Mouse (Mus musculus) hindbrain, embryonic 11.5 days (tissue): ENCODE data around the gene Dnase1. TPM values are rescaled to one million over a fixed set of nuclear protein-coding genes. Genes with fewer than 3 reads are reported as not detected.
"Not testable (repeated sequence)": the region's sequence is repeated elsewhere in the genome, so short reads cannot be mapped to it uniquely, and the experiment has no call there.

Source experiments
- ATAC-seq: fragments of 200-750 bp; cut with Nextera tagmentation; 2 replicates; pipeline ENCODE4 v1.8.0; 2017; ENCODE audit warnings: mild to moderate bottlenecking, moderate TSS enrichment, moderate library complexity; ENCODE audit not compliant: low FRiP score
- DNase-seq: peaks from one replicate; pipeline ENCODE4 v3.0.0-alpha.2; 2015; ENCODE audit warnings: low spot score
- H3K27ac ChIP-seq: fragments of 300-500 bp; sonication (generic); 2 replicates; pipeline ENCODE4 v1.5.1; 2014; ENCODE audit warnings: mild to moderate bottlenecking, low read depth, low read length
- H3K27me3 ChIP-seq: fragments of 300-500 bp; sonication (generic); 2 replicates; pipeline ENCODE4 v1.6.1; 2014; ENCODE audit warnings: mild to moderate bottlenecking, low read length, moderate library complexity, mixed read lengths; ENCODE audit not compliant: control insufficient read depth, insufficient read depth
- H3K36me3 ChIP-seq: fragments of 300-500 bp; sonication (generic); 2 replicates; pipeline ENCODE4 v1.6.1; 2014; ENCODE audit warnings: mild to moderate bottlenecking, low read length, moderate library complexity, mixed read lengths; ENCODE audit not compliant: control insufficient read depth, insufficient read depth
- H3K4me1 ChIP-seq: fragments of 300-500 bp; sonication (generic); replicated peaks from 2 replicates; pipeline ENCODE4 v1.6.1; 2014; ENCODE audit warnings: low read length, mixed read lengths; ENCODE audit not compliant: control insufficient read depth, insufficient read depth
- H3K4me2 ChIP-seq: fragments of 300-500 bp; sonication (generic); replicated peaks from 2 replicates; pipeline ENCODE4 v1.6.1; 2014; ENCODE audit warnings: mild to moderate bottlenecking, low read depth, low read length
- H3K4me3 ChIP-seq: fragments of 300-500 bp; sonication (generic); 2 replicates; pipeline ENCODE4 v1.5.1; 2014; ENCODE audit warnings: low read depth, low read length
- H3K9ac ChIP-seq: fragments of 300-500 bp; sonication (generic); 2 replicates; pipeline ENCODE4 v1.6.1; 2014; ENCODE audit warnings: low read depth, low read length
- H3K9me3 ChIP-seq: fragments of 300-500 bp; sonication (generic); 2 replicates; pipeline ENCODE4 v1.6.1; 2016; ENCODE audit warnings: low read length; ENCODE audit not compliant: control insufficient read depth
- WGBS: fragments of 180-500 bp; shearing (Covaris S2); extraction: QIAGEN DNeasy Blood & Tissue Kit; methylation state at CpG from one replicate; pipeline ENCODE4 v1.1.7; 2014; 5-methylcytosine and 5-hydroxymethylcytosine counted together
- polyA plus RNA-seq: library from polyadenylated mRNA; unstranded; fragments of >200 nt; fragmentation: Nextera tagmentation; extraction: Ambion mirVana; gene quantifications from 2 replicates; pipeline ENCODE4 v1.2.1, GENCODE M21; 2014

Dnase1 gene
- polyA plus RNA-seq, 1 experiment from 2014 or later = 5.3 TPM

DNA sequence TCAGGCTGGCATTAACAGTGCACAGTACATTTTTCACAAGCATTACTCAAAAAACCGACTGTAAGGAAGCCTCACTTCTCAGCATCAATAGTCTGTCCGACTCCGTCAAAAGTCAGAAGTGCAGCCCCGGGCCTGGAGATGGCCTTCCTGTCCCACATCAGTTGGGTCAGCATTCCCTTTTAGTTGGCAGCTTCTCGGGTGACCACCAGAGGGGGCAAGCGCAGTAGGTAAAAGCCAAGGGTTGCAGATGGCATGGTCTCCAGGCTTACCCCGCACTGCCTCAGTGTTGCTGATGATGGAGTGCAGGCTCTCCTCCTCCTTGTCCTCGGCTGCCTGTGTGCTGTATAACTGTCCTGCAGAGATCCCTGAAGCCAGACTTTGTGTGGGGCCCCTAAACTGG is 31.8 kb downstream of the Dnase1 start:
- Histone ChIP-seq H3K9me3 (no peaks in the 10 kb centered on the region), H3K4me2 (no peak overlapping the region), H3K36me3 (peaks cover 15% of the 10 kb centered on the region; the same call in 1 of the 2 replicates), H3K27me3 (no peaks in the 10 kb centered on the region), H3K27ac (no peak overlapping the region), H3K4me3 (no peak overlapping the region), H3K9ac (no peak overlapping the region), H3K4me1 (no peaks in the 10 kb centered on the region)
- DNase-seq = peak; percentile 61
- 70% methylated on average over 8 of the region's 8 CpGs for WGBS
- no peak for ATAC-seq

DNA sequence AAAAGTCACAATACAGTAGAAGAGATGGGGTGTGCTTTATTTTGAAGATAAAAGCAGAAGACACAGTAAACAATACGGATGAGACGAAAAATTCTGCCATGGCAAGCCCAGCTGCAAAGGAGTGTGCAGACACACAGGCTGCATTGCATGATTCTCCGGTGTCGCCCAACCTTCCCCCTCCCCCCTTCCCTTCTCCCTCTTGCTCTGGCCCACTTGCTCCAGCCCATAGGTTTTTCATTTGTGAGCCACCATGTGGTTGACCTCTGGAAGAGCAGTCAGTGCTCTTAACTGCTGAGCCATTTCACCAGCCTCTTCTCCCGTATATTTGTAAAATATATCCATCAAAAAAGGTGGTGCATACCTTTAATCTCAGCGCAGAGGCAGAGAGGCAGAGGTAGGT is 37.6 kb downstream of the Dnase1 start:
- ATAC-seq (no peak), DNase-seq (no peak)
- H3K4me2 ChIP-seq = no peak overlapping the region
- H3K4me1 ChIP-seq = peaks cover 2% of the 10 kb centered on the region; the same call in 1 of the 2 replicates
- no peak overlapping the region for H3K9ac ChIP-seq
- no peaks in the 10 kb centered on the region for H3K36me3 ChIP-seq
- no peak overlapping the region for H3K4me3 ChIP-seq
- H3K9me3 ChIP-seq = no peaks in the 10 kb centered on the region
- no peaks in the 10 kb centered on the region for H3K27me3 ChIP-seq
- WGBS = 74% methylated on average over 6 of the region's 6 CpGs
- no peak overlapping the region for H3K27ac ChIP-seq

DNA sequence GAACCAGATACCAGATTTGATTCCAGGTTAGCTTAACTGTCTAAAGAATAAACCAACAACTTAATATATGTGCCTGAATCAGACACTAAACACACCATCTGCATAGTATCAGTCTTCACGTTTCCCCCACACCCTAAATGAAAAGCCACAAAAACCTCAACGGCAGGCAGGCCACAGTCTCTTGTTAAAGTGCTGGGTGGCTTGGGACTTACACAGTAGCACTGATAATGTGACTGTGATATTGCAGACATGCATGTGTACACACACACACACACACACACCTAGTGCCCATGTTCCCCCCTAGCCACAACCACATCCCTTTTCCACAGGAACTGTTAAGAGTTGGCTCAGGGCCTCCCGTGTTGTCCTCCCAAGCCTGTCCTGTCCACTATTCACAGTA is 38.1 kb downstream of the Dnase1 start:
- Histone ChIP-seq H3K27ac (no peak overlapping the region), H3K4me3 (no peak overlapping the region), H3K9ac (no peak overlapping the region), H3K27me3 (no peaks in the 10 kb centered on the region), H3K4me1 (peaks cover 2% of the 10 kb centered on the region; the same call in 1 of the 2 replicates), H3K36me3 (no peaks in the 10 kb centered on the region), H3K9me3 (no peaks in the 10 kb centered on the region), H3K4me2 (no peak overlapping the region)
- WGBS = 79% methylated on average over 3 of the region's 3 CpGs
- ATAC-seq = no peak
- DNase-seq = no peak

DNA sequence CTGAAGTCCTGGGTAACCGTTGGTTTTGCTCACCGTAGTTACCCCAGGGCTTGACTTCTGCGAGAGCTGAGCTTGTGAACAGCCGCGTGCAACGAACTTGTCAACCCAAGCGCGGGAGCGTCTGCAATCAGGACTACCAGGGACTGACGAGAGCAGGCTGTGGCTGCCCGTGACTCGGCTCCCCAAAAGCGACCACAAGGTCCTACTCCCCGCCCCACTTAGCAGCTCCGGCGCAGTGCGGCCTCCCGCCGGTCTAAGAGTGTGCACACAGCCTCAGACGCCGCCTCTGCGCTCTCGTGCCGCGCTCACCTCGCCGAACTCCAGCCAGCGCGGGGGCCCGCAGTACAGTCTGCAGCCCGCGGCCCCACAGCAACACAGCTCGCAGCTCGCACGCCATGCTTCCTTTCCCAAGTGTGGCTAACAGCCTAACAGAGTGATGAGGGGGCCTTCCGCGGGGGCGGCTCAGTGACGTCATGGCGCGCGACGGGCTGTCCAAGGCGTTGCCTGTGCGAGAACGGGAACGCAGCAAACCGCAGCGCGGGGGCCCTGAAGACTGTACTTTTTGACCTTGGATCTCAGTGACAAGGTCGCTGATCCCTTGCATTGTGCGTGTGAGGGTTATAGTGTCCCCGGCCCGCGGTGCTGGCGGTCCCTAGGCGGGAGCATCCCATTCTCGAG is 40.8 kb downstream of the Dnase1 start, which contains the start of gene Trap1:
Gene Trap1, minus strand, starts transcription at position 444 of the 678 bp plus-strand sequence.
- Histone ChIP-seq H3K36me3 (no peaks in the 10 kb centered on the region), H3K27ac (peak within 1 kb of the TSS; percentile 65), H3K4me2 (peak within 1 kb of the TSS; percentile 58), H3K9ac (peak within 1 kb of the TSS; percentile 91), H3K4me1 (peaks cover 2% of the 10 kb centered on the region; the same call in 1 of the 2 replicates), H3K27me3 (no peaks in the 10 kb centered on the region), H3K4me3 (peak within 1 kb of the TSS; percentile 86), H3K9me3 (no peaks in the 10 kb centered on the region)
- under 1% methylated on average over 58 of the region's 58 CpGs for WGBS
- DNase-seq (peak; percentile 92), ATAC-seq (peak; percentile 97)

DNA sequence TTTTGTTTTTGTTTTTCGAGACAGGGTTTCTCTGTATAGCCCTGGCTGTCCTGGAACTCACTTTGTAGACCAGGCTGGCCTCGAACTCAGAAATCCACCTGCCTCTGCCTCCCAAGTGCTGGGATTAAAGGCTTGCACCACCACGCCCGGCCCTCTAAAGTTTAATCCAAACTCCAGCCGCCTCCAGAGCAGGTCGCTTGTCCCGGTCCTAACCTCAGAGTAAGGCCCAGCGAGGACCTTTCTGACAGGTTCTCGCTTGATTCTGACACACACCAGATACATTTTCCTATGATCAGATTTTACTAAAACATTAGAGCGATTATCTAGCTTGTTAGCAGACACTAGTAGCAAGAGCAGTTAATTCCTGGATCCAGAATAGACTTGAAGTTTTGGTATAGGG is 41.6 kb downstream of the Dnase1 start:
- ATAC-seq, H3K27me3 ChIP-seq, H3K27ac ChIP-seq, H3K9ac ChIP-seq, H3K9me3 ChIP-seq, DNase-seq, H3K4me1 ChIP-seq, H3K36me3 ChIP-seq, H3K4me2 ChIP-seq: not testable (repeated sequence)
- 76% methylated on average over 10 of the region's 10 CpGs for WGBS
- H3K4me3 ChIP-seq = peak overlapping the region; percentile 86; the same call in 1 of the 2 replicates

DNA sequence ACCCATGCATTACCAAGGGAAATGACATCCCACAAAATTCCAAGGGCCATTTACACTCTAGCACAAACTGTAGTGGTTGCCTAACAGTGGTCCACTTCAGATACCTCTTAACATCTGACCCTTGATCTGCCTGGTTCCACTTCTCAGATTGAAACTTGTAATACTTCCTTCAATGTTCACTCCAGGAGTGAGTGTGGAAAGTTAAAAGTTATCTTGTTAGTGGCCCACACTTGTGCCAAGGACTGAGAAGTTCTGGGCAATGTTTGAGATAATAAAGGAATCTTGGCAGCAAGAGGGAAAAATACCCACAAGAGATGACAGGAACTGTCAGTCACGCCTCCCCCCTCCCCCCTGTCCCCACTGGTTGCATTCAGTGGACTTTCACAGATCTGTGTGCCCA is 42.9 kb downstream of the Dnase1 start:
- Histone ChIP-seq H3K27me3 (no peaks in the 10 kb centered on the region), H3K9ac (no peak overlapping the region), H3K9me3 (no peaks in the 10 kb centered on the region), H3K4me3 (no peak overlapping the region), H3K27ac (no peak overlapping the region), H3K4me2 (no peak overlapping the region), H3K4me1 (peaks cover 2% of the 10 kb centered on the region; the same call in 1 of the 2 replicates), H3K36me3 (peaks cover 8% of the 10 kb centered on the region)
- no peak for DNase-seq
- ATAC-seq = no peak
- 67% methylated on average over 1 of the region's 1 CpGs for WGBS

DNA sequence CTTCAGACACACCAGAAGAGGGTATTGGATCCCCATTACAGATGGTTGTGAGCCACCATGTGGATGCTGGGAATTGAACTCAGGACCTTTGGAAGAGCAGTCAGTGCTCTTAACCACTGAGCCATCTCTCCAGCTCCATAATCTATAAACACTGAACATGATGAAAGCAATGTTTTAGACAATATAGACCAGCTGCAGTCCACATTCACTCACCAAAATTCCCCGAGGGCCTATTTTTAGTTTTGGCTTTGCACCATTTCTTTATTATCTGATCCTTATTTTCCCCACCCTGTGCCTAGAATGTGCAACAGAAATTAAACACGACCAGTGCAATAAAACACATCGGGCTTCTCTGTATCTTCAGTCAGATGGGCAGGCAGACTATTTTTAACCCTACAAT is 43.7 kb downstream of the Dnase1 start:
- H3K9ac ChIP-seq, H3K4me3 ChIP-seq, ATAC-seq, H3K27ac ChIP-seq, H3K4me1 ChIP-seq, DNase-seq, H3K27me3 ChIP-seq, H3K9me3 ChIP-seq, H3K4me2 ChIP-seq: not testable (repeated sequence)
- WGBS = 77% methylated on average over 3 of the region's 3 CpGs
- H3K36me3 ChIP-seq = peaks cover 14% of the 10 kb centered on the region

DNA sequence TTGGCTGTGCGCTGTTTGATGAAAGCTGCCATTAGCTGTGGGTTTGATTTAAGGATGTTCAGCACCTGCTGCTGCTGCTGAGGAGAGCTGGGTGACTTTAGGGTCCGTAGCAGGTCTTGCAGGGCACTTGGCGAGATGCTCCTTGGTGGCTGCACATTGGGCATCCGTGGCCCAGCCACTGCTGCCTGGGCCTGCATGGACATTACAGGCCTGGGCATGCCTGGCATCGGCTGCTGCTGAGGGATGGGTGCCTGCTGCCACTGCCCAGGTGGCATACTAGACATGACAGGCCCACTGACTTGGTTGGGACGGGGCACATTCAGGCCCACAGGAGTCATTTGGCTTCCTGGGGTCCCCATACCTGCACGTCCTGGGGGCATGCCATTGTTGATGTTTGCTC is 48.3 kb downstream of the Dnase1 start:
- peaks cover 26% of the 10 kb centered on the region for H3K36me3 ChIP-seq

DNA sequence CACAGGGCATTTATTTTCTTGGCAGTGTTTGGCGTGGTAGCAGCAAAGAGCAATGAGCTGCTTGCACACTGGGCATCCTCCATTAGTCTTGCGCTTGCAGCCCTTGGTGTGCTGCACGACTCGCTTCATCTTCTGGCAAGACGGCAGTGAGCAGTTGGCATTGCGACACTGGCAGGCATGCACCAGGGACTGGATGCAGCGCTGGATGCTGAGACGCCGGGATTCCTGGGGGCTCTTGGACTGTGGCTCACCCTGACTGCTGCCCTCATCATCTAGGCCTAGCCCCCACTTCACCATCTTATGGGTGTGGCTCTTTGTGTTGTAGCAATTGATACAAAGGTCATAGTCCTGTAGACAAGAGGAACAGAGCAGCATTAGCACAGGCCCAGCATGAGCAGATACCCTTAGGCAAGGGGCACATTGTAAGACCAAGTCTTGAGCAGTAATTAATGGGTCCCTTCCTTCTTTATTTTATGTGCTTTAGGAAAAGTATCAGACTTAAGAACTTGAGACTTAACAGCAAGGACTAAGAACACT is 49.2 kb downstream of the Dnase1 start:
- DNase-seq (no peak), ATAC-seq (no peak)
- H3K9me3 ChIP-seq = no peaks in the 10 kb centered on the region
- no peak overlapping the region for H3K9ac ChIP-seq
- no peaks in the 10 kb centered on the region for H3K4me1 ChIP-seq
- H3K4me3 ChIP-seq = no peak overlapping the region
- no peak overlapping the region for H3K27ac ChIP-seq
- H3K4me2 ChIP-seq = no peak overlapping the region
- H3K36me3 ChIP-seq = peaks cover 32% of the 10 kb centered on the region
- WGBS = 97% methylated on average over 9 of the region's 9 CpGs
- no peaks in the 10 kb centered on the region for H3K27me3 ChIP-seq

More for the DNA sequence above, 48.3 kb downstream of the Dnase1 start:
- ATAC-seq = no peak
- Histone ChIP-seq H3K4me2 (no peak overlapping the region), H3K4me3 (no peak overlapping the region), H3K27ac (no peak overlapping the region), H3K27me3 (no peaks in the 10 kb centered on the region), H3K4me1 (no peaks in the 10 kb centered on the region), H3K9me3 (no peaks in the 10 kb centered on the region), H3K9ac (no peak overlapping the region)
- no peak for DNase-seq
- 97% methylated on average over 7 of the region's 7 CpGs for WGBS
